Mouse (Mus musculus) neural tube, embryonic 13.5 days (tissue): Measurements from ENCODE around the gene En1. TPM values are rescaled to one million over a fixed set of nuclear protein-coding genes. Genes with fewer than 3 reads are reported as not detected.

Experiments used
- ATAC-seq: fragments of 200-750 bp; cut with Nextera tagmentation; 2 replicates; pipeline ENCODE4 v1.8.0; 2017; ENCODE audit warnings: low read depth, mild to moderate bottlenecking, moderate TSS enrichment, moderate library complexity
- H3K27ac ChIP-seq: fragments of 300-500 bp; sonication (generic); replicated peaks from 2 replicates; pipeline ENCODE4 v1.5.1; 2015; ENCODE audit warnings: moderate library complexity, mild to moderate bottlenecking, inconsistent platforms
- H3K27me3 ChIP-seq: fragments of 300-500 bp; sonication (generic); 2 replicates; pipeline ENCODE4 v1.6.1; 2015; ENCODE audit warnings: mild to moderate bottlenecking, inconsistent platforms
- H3K36me3 ChIP-seq: fragments of 300-500 bp; sonication (generic); 2 replicates; pipeline ENCODE4 v1.6.1; 2015; ENCODE audit warnings: mild to moderate bottlenecking, inconsistent platforms
- H3K4me1 ChIP-seq: fragments of 300-500 bp; sonication (generic); replicated peaks from 2 replicates; pipeline ENCODE4 v1.6.1; 2015; ENCODE audit warnings: inconsistent platforms
- H3K4me2 ChIP-seq: fragments of 300-500 bp; sonication (generic); 2 replicates; pipeline ENCODE4 v1.6.1; 2015; ENCODE audit warnings: inconsistent platforms, mild to moderate bottlenecking, moderate library complexity
- H3K4me3 ChIP-seq: fragments of 300-500 bp; sonication (generic); 2 replicates; pipeline ENCODE4 v1.5.1; 2015; ENCODE audit warnings: mild to moderate bottlenecking, inconsistent platforms
- H3K9ac ChIP-seq: fragments of 300-500 bp; sonication (generic); 2 replicates; pipeline ENCODE4 v1.6.1; 2015; ENCODE audit warnings: moderate library complexity, mild to moderate bottlenecking, inconsistent platforms
- H3K9me3 ChIP-seq: fragments of 300-500 bp; sonication (generic); 2 replicates; pipeline ENCODE4 v1.6.1; 2016; ENCODE audit warnings: inconsistent platforms
- WGBS: fragments of 180-500 bp; shearing (Covaris S2); methylation state at CpG from one replicate; pipeline ENCODE4 v1.1.7; 2015; 5-methylcytosine and 5-hydroxymethylcytosine counted together
- polyA plus RNA-seq: library from polyadenylated mRNA; unstranded; fragments of >200 nt; fragmentation: Nextera tagmentation; extraction: Ambion mirVana; gene quantifications from 2 replicates; pipeline ENCODE4 v1.2.1, GENCODE M21; 2015

The En1 gene
- polyA plus RNA-seq = 1.4 and 1.6 TPM in 2 replicates

DNA sequence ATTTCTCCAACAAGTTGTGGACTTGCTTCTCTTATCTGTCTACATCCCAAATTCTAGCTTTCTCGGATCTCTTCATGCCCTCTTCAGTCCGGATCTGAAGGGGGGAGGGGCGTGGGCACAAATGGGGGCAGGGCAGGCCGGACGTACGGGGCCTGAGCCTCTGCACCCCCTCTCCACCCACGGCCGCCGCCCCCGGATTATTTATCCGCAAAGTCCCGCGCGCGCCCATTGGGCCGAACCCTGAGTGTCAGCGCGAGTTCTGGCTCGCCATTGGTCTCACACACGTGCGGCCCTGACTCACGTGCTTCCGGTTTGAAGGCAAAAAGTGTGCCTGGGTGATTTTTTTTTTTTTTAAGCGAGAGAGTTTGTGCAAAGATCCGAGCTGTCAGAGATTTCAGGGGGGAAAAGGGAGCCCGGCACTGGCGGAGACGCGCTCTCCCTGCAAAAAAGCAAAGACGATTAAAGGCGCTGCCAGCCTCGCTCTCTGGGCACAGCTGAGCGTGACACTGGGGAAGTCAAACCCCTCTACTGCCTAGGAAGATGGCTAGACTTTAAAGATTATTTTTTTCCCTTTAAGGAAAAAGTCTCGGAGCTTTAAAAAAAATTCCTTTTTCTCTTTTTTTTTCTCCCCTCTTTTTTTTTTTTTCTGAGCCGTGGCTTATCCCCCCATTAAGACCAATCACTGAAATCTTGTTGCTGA is at the start of gene En1:
TSS of gene En1 (plus strand) at position 388 of the 700 bp plus-strand sequence.
- Histone ChIP-seq H3K9ac (peak within 1 kb of the TSS; percentile 66), H3K4me1 (peaks cover 20% of the 10 kb centered on the region), H3K4me2 (peak within 1 kb of the TSS; percentile 61), H3K36me3 (no peaks in the 10 kb centered on the region), H3K27me3 (peaks cover 96% of the 10 kb centered on the region), H3K27ac (peak within 1 kb of the TSS; percentile 69), H3K4me3 (peak within 1 kb of the TSS; percentile 41), H3K9me3 (no peaks in the 10 kb centered on the region)
- no peak for ATAC-seq
- under 1% methylated on average over 35 of the region's 35 CpGs for WGBS

DNA sequence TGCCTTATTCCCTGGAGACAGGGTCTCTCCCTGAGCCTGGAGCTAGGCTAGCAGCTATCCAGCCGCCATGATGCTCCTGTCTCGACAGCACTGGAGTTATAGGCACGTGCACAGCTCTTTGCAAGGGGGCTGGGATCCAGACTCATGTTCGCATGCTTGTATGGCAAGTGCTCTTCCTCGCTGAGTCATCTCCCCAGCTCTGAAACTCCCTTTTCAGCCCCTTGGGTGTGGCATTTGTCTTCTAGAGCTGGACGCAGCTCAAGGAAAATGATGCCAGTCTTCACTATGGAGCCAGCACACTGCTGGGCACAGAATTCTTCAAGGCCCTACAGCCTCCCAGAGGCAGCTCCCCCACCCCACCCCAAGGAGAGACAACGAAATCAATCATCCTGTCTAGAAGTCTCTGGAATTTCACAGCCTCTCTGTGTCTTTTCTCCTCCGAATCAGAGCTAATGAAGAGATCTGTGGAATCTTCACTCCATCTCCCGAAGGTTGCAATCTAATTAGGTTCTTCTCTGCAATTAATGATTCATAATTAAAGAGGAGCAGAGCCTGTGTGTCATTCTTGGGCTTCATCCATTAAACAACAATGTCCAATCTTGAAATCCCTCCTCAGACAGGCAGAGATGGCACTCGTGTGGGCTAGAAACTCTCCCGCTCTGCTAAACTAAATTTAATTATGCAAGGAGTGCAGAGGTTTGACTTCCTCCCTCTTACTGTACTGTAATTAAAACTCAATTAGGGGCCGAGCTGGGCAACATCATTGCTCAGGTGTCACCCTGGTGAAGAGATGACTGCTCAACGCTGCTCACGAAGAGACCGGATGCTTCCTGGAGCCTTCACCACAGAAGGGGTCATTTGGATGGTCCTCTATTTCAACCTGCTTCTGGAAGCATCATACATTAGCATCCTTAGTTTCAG is 45.0 kb upstream of the En1 start:
- ATAC-seq = no peak
- Histone ChIP-seq H3K27ac (no peak overlapping the region), H3K27me3 (no peaks in the 10 kb centered on the region), H3K4me2 (no peak overlapping the region), H3K9ac (no peak overlapping the region), H3K9me3 (no peaks in the 10 kb centered on the region), H3K36me3 (no peaks in the 10 kb centered on the region), H3K4me1 (no peaks in the 10 kb centered on the region), H3K4me3 (no peak overlapping the region)
- 82% methylated on average over 15 of the region's 15 CpGs for WGBS

DNA sequence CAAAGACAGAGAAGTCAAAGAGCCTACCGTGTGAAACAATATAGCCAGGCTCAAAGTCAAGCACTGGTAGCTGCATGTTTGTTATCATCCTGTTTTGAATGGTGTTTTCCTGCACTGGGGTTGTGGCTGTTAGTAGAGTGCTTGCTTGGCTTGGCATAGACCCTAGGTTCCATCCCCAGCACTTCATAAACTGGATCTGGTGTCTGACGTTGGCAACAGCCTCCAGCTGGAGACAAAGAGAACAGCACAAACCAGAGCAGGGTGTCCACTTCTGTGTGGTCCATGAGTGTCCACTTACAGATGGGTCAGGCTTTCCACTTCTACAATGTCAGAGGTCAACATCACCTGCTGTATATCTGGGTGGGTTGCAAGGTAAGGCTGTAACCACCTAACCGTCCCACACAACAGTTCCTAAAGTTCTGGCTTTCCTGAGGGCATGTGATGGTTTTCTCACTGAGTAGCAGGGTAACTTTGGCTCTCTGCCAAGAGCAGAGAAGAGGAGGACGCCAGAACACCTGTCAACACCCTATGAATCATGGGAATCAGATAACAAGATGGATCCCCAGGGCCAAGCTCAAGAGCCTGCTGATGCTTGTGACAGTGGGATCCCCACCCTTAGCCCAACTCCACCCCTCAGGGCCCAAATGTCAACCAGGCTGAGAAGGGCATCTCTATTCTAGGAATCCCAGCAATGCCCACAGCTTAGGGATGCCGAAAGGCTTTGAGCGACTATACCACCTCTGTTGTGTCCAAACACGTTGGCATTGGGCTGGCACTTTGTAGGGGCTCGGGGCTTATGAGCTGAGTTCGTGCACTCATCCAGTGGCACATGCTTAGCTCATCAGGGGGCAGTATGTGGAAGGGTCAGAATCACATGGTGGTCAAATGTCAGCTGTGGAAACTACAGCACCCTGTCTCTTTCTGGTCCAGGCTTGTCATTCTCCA is 43.6 kb upstream of the En1 start:
- ATAC-seq = no peak
- 73% methylated on average over 9 of the region's 9 CpGs for whole genome bisulfite sequencing
- H3K9ac ChIP-seq = no peak overlapping the region
- H3K4me3 ChIP-seq = no peak overlapping the region
- no peak overlapping the region for H3K27ac ChIP-seq
- H3K4me2 ChIP-seq = no peak overlapping the region
- H3K9me3 ChIP-seq = no peaks in the 10 kb centered on the region
- H3K4me1 ChIP-seq = no peaks in the 10 kb centered on the region
- no peaks in the 10 kb centered on the region for H3K27me3 ChIP-seq
- no peaks in the 10 kb centered on the region for H3K36me3 ChIP-seq

DNA sequence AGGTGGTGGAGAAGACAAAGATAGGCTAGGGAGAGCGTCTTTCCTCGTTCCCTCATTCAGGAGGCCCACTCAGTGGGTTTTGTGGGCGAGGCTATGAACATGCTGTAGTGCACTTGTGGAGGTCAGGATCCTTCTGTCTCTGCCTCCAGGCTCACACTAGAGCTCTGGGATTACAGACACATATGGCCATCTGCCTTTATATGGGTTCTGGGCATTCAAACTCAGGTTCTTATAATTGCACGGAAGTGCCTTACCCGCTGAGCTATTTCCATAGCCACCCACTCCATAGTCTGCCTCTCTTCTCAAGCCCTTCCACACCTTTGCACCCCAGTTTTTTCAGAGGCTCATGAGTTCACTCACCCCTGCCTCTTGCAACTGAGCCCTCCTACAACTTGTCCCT is 42.3 kb upstream of the En1 start:
- Histone ChIP-seq H3K9me3 (no peaks in the 10 kb centered on the region), H3K4me1 (no peaks in the 10 kb centered on the region), H3K27me3 (no peaks in the 10 kb centered on the region), H3K27ac (no peak overlapping the region), H3K4me3 (no peak overlapping the region), H3K36me3 (no peaks in the 10 kb centered on the region), H3K4me2 (no peak overlapping the region), H3K9ac (no peak overlapping the region)
- ATAC-seq = no peak
- WGBS = 86% methylated on average over 5 of the region's 5 CpGs

DNA sequence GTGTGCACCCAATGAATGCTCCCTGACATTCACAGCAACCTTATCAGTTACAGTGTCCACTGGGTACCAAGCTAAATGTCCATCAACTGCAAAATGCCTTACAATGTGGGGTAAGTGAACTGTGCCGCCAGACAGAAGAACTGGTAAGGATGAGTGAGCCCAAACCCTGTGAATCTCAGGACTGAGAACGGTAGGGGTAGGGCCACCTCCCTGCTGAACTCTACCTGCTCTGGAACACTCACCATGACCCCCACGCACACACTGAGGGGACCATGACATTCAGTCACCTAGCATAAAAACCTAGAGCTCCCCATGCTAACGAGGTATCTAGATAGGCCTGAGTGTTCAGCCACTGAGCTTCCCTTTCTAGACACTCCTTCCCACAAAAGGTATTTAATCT is 20.9 kb upstream of the En1 start:
- Histone ChIP-seq H3K27ac (no peak overlapping the region), H3K9ac (no peak overlapping the region), H3K9me3 (no peaks in the 10 kb centered on the region), H3K4me2 (no peak overlapping the region), H3K36me3 (no peaks in the 10 kb centered on the region), H3K4me3 (no peak overlapping the region), H3K4me1 (no peaks in the 10 kb centered on the region), H3K27me3 (peaks cover 21% of the 10 kb centered on the region)
- 72% methylated on average over 4 of the region's 4 CpGs for whole genome bisulfite sequencing
- no peak for ATAC-seq

DNA sequence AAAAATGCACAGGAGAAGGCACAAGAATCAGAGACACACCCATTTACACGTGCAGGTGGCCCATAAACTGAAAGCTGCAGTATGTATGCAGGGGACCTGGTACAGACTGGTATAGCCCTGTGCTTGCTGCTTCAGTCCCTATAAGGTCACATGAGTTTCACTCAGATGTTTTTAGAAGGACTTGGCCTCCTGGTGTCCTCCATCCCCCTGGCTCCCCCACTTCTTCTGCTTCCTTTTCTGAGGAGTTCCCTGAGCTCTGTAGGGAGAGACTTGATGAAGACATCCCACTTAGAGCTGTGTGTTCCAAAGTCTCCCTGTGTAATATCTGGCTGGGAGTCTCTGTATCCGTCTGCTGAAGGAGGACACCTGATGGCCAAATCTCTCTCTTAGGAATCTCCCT is 16.7 kb upstream of the En1 start:
- no peak for ATAC-seq
- no peak overlapping the region for H3K4me2 ChIP-seq
- H3K4me1 ChIP-seq = no peaks in the 10 kb centered on the region
- H3K9ac ChIP-seq = no peak overlapping the region
- H3K9me3 ChIP-seq = no peaks in the 10 kb centered on the region
- H3K27ac ChIP-seq = no peak overlapping the region
- no peaks in the 10 kb centered on the region for H3K36me3 ChIP-seq
- WGBS = 22% methylated on average over 2 of the region's 2 CpGs
- no peak overlapping the region for H3K4me3 ChIP-seq
- H3K27me3 ChIP-seq = peaks cover 45% of the 10 kb centered on the region

DNA sequence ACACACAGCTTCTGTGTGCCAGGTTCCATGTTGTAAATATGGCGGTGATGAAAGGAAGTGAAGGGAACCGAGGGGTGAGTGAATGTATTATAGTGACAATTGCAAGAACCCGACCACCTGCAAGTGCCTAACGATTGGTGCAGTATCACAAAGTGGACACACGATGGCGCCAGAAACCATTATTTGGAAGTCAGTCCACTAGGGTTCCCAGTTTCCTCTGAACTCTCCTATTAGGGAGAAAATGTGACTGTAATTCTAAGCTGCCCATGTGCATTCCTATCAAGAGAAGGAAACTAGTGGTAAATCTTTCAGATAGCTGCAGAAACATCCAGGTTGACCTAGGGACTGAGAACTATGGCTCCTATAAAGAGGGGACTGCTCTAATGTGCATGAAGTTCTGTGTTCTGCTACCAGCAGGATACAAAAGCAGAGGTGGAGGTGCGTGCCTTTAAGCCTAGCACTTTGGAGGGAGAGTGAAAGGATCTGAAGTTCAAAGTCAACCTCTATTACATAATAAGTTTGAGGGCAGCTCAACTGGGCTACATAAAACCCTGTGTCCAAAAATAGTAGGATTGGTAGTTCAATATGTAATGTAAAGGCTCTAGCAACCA is 15.6 kb upstream of the En1 start:
- no peaks in the 10 kb centered on the region for H3K36me3 ChIP-seq
- H3K4me3 ChIP-seq = no peak overlapping the region
- H3K9ac ChIP-seq = no peak overlapping the region
- no peak overlapping the region for H3K27ac ChIP-seq
- H3K4me2 ChIP-seq = no peak overlapping the region
- no peaks in the 10 kb centered on the region for H3K4me1 ChIP-seq
- no peak; the same call in none of the 2 replicates for ATAC-seq
- WGBS = 10% methylated on average over 7 of the region's 7 CpGs
- H3K27me3 ChIP-seq = peaks cover 53% of the 10 kb centered on the region
- H3K9me3 ChIP-seq = no peaks in the 10 kb centered on the region

DNA sequence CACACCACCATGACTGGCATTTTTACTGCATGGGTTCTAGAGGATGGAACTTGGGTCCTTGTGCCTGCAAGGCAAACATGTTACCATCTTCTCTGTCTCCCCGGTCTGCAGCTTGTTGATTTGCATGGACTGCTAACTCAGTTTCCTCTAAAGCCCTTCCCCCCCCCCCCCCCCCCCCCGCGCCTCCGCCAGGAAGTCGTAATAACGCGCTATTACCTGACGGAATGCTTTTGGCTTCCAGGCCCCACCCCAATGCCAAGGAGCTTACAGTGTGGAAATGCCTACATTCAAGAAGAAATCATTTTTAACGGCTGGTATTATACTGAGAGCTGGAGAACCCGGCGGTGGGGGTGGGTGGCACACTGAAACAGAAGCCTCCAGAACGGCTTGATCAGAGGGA is 14.8 kb upstream of the En1 start:
- no peak overlapping the region for H3K4me3 ChIP-seq
- H3K4me2 ChIP-seq = no peak overlapping the region
- no peaks in the 10 kb centered on the region for H3K36me3 ChIP-seq
- H3K4me1 ChIP-seq = no peaks in the 10 kb centered on the region
- no peak for ATAC-seq
- H3K27me3 ChIP-seq = peaks cover 61% of the 10 kb centered on the region
- no peaks in the 10 kb centered on the region for H3K9me3 ChIP-seq
- H3K27ac ChIP-seq = no peak overlapping the region
- whole genome bisulfite sequencing = 54% methylated on average over 11 of the region's 12 CpGs
- H3K9ac ChIP-seq = no peak overlapping the region

DNA sequence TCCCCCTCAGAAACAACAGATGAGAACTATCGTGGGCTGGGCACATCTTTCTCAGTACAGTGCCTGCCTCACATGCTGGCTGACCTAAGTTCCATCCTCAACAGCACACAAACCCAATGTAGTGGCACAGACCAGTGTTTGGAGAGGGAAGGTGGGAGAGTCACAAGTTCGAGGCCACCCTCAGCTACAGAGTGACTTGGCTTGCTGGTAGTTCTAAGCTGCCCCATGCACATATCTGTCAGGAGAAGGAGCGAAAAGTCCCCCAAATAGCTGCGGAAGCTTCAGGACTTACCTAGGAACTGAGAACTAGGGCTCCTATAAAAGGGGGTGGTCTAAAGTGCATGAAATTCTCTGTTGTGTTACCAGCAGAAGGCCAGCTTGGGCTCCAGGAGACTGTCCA is 14.3 kb upstream of the En1 start:
- ATAC-seq = no peak
- Histone ChIP-seq H3K9me3 (no peaks in the 10 kb centered on the region), H3K27ac (no peak overlapping the region), H3K27me3 (peaks cover 66% of the 10 kb centered on the region), H3K4me3 (no peak overlapping the region), H3K4me1 (no peaks in the 10 kb centered on the region), H3K4me2 (no peak overlapping the region), H3K9ac (no peak overlapping the region), H3K36me3 (no peaks in the 10 kb centered on the region)
- WGBS = 77% methylated on average over 4 of the region's 4 CpGs

DNA sequence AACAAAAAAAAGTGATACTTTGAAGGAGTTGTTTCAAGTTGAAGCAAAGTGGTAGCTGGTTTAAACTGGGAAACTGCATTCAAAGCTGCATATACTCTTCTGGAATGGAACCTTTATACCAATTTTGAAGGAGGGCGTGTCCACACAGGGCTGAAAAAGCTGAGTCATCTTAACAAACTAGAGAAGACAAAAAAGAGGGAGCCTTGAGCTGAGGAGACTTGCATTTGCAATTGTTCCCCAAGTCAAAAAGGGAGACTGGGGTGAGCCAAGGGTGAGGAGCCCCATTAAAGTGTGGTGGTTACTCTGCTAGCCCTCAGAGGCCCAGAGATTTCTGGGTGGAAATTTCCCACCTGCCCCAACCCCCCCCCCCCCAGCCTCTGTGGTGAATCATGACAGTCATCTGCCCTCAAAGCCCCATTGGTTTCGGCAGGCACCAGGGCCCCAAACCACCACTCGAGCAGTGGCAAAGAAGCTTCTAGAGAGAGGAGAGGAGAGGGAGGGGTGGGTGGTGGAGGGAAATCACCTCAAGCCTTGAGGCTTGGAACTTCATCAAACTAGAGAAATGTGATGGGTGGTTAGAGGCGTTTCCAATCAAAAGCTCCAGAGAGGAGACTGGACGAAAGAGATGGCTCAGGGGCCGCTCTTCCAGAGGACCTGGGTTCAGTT is 13.7 kb upstream of the En1 start:
- Histone ChIP-seq H3K27ac (no peak overlapping the region), H3K9me3 (no peaks in the 10 kb centered on the region), H3K27me3 (peaks cover 70% of the 10 kb centered on the region), H3K36me3 (no peaks in the 10 kb centered on the region), H3K4me2 (no peak overlapping the region), H3K4me3 (no peak overlapping the region), H3K4me1 (no peaks in the 10 kb centered on the region), H3K9ac (no peak overlapping the region)
- WGBS = 78% methylated on average over 6 of the region's 6 CpGs
- no peak for ATAC-seq

DNA sequence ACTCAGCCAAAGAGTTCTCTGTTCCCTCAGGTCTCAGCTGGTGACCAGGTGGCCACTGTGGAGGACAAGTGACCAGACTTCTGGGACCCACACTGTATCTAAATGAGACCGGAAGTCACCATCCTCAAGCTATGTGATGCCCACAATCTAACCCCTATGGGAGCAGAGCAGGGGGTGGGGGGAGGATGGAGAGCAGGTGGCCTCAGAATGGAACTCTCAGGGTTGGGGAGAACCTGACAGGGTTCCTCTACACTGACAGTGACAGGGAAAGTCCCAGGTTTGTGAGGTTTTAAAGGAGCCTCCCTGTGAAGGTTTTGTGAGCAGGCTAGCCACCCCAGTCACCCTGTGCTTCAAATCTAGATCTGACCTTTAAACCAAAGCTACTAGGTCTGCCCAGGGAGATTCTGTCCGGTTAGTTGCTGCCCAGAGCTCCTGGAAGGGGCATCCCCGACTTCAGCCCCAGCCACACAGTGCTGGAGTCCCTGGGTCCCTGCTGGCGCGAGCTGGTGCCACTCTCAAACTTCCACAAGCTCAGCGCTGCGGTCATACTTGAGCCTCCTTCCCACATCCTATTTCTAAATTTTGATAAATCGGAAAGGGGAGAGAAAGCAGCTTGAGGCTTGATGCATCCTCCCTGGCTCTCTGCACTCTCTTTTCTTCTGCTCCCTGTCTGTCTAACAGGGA is 8.8 kb upstream of the En1 start:
- Histone ChIP-seq H3K9ac (no peak overlapping the region), H3K4me3 (no peak overlapping the region), H3K27me3 (peaks cover 94% of the 10 kb centered on the region), H3K27ac (no peak overlapping the region), H3K4me2 (no peak overlapping the region), H3K9me3 (no peaks in the 10 kb centered on the region), H3K4me1 (peaks cover 4% of the 10 kb centered on the region; the same call in 1 of the 2 replicates), H3K36me3 (no peaks in the 10 kb centered on the region)
- ATAC-seq = no peak
- 12% methylated on average over 8 of the region's 8 CpGs for WGBS
